Mouse (Mus musculus): ENCODE measurements around the gene Tdgf1. TPM values are rescaled to one million over a fixed set of nuclear protein-coding genes. Genes with fewer than 3 reads are reported as not detected.

The Tdgf1 gene
- polyA plus RNA-seq, 1 experiment = not detected

GRCm38 (mm10) chr9:110908631-110909016 is 37.3 kb downstream of the Tdgf1 start:
- no peak for TF ChIP-seq TAL1 (IDR thresholded peaks at IDR 0.05; ENCODE audit: low read length)
- no peak for TF ChIP-seq GATA1 (IDR thresholded peaks at IDR 0.05; ENCODE audit: low read length)
- no peaks in the 10 kb centered on the region for H3K4me1 ChIP-seq (ENCODE audit: control insufficient read depth)
- H3K36me3 ChIP-seq (ENCODE audit: control insufficient read depth) = no peaks in the 10 kb centered on the region
- H3K4me3 ChIP-seq (replicated peaks) = no peak overlapping the region
- no peaks in the 10 kb centered on the region for H3K27me3 ChIP-seq (ENCODE audit: control insufficient read depth)
- no peaks in the 10 kb centered on the region for H3K9me3 ChIP-seq (ENCODE audit: control insufficient read depth, low read length)

GRCm38 (mm10) chr9:110907838-110908630 is 37.9 kb downstream of the Tdgf1 start:
- H3K4me1 ChIP-seq (ENCODE audit: control insufficient read depth) = no peaks in the 10 kb centered on the region
- TF ChIP-seq TAL1 (IDR thresholded peaks at IDR 0.05; ENCODE audit: low read length) (no peak), GATA1 (IDR thresholded peaks at IDR 0.05; ENCODE audit: low read length) (no peak)
- H3K9me3 ChIP-seq (ENCODE audit: control insufficient read depth, low read length) = no peaks in the 10 kb centered on the region
- no peaks in the 10 kb centered on the region for H3K36me3 ChIP-seq (ENCODE audit: control insufficient read depth)
- H3K27me3 ChIP-seq (ENCODE audit: control insufficient read depth) = no peaks in the 10 kb centered on the region
- H3K4me3 ChIP-seq (replicated peaks) = no peak overlapping the region

GRCm38 (mm10) chr9:110907201-110907837 is 38.6 kb downstream of the Tdgf1 start:
- H3K4me1 ChIP-seq (ENCODE audit: control insufficient read depth) = no peaks in the 10 kb centered on the region

GRCm38 (mm10) chr9:110902271-110902670 is 43.7 kb downstream of the Tdgf1 start:
- Histone ChIP-seq H3K36me3 (ENCODE audit: control insufficient read depth) (peaks cover 2% of the 10 kb centered on the region; the same call in 1 of the 2 replicates), H3K4me3 (replicated peaks) (no peak overlapping the region), H3K9me3 (ENCODE audit: control insufficient read depth, low read length) (no peaks in the 10 kb centered on the region), H3K27me3 (ENCODE audit: control insufficient read depth) (no peaks in the 10 kb centered on the region), H3K4me1 (ENCODE audit: control insufficient read depth) (no peaks in the 10 kb centered on the region)
- TF ChIP-seq GATA1 (IDR thresholded peaks at IDR 0.05; ENCODE audit: low read length) (no peak), TAL1 (IDR thresholded peaks at IDR 0.05; ENCODE audit: low read length) (no peak)

More at GRCm38 (mm10) chr9:110907201-110907837, 38.6 kb downstream of the Tdgf1 start:
- TF ChIP-seq TAL1 (IDR thresholded peaks at IDR 0.05; ENCODE audit: low read length) (no peak), GATA1 (IDR thresholded peaks at IDR 0.05; ENCODE audit: low read length) (no peak)
- no peaks in the 10 kb centered on the region for H3K36me3 ChIP-seq (ENCODE audit: control insufficient read depth)
- no peaks in the 10 kb centered on the region for H3K9me3 ChIP-seq (ENCODE audit: control insufficient read depth, low read length)
- H3K4me3 ChIP-seq (replicated peaks) = no peak overlapping the region
- no peaks in the 10 kb centered on the region for H3K27me3 ChIP-seq (ENCODE audit: control insufficient read depth)

- Histone ChIP-seq H3K27me3 (ENCODE audit: control insufficient read depth) (no peaks in the 10 kb centered on the region), H3K9me3 (ENCODE audit: control insufficient read depth, low read length) (no peaks in the 10 kb centered on the region), H3K4me1 (ENCODE audit: control insufficient read depth) (no peaks in the 10 kb centered on the region), H3K36me3 (ENCODE audit: control insufficient read depth) (peaks cover 2% of the 10 kb centered on the region; the same call in 1 of the 2 replicates), H3K4me3 (replicated peaks) (no peak overlapping the region)
- TF ChIP-seq TAL1 (IDR thresholded peaks at IDR 0.05; ENCODE audit: low read length) (no peak), GATA1 (IDR thresholded peaks at IDR 0.05; ENCODE audit: low read length) (no peak)
Measured at GRCm38 (mm10) chr9:110901204-110901603, 44.8 kb downstream of the Tdgf1 start.

GRCm38 (mm10) chr9:110899451-110900008 is 46.4 kb downstream of the Tdgf1 start:
- Histone ChIP-seq H3K4me1 (ENCODE audit: control insufficient read depth) (no peaks in the 10 kb centered on the region), H3K27me3 (ENCODE audit: control insufficient read depth) (no peaks in the 10 kb centered on the region), H3K9me3 (ENCODE audit: control insufficient read depth, low read length) (no peaks in the 10 kb centered on the region), H3K4me3 (replicated peaks) (no peak overlapping the region), H3K36me3 (ENCODE audit: control insufficient read depth) (peaks cover 2% of the 10 kb centered on the region; the same call in 1 of the 2 replicates)
- TF ChIP-seq GATA1 (IDR thresholded peaks at IDR 0.05; ENCODE audit: low read length) (no peak), TAL1 (IDR thresholded peaks at IDR 0.05; ENCODE audit: low read length) (no peak)

- H3K4me3 ChIP-seq (replicated peaks) = no peak overlapping the region
- peaks cover 4% of the 10 kb centered on the region; the same call in 1 of the 2 replicates for H3K36me3 ChIP-seq (ENCODE audit: control insufficient read depth)
- no peaks in the 10 kb centered on the region for H3K4me1 ChIP-seq (ENCODE audit: control insufficient read depth)
- TF ChIP-seq TAL1 (IDR thresholded peaks at IDR 0.05; ENCODE audit: low read length) (no peak), GATA1 (IDR thresholded peaks at IDR 0.05; ENCODE audit: low read length) (no peak)
- H3K9me3 ChIP-seq (ENCODE audit: control insufficient read depth, low read length) = no peaks in the 10 kb centered on the region
- H3K27me3 ChIP-seq (ENCODE audit: control insufficient read depth) = no peaks in the 10 kb centered on the region
Measured at GRCm38 (mm10) chr9:110896595-110896994, 49.4 kb downstream of the Tdgf1 start.

- Histone ChIP-seq H3K36me3 (ENCODE audit: control insufficient read depth) (peaks cover 4% of the 10 kb centered on the region; the same call in 1 of the 2 replicates), H3K4me3 (replicated peaks) (no peak overlapping the region), H3K4me1 (ENCODE audit: control insufficient read depth) (no peaks in the 10 kb centered on the region), H3K9me3 (ENCODE audit: control insufficient read depth, low read length) (no peaks in the 10 kb centered on the region), H3K27me3 (ENCODE audit: control insufficient read depth) (no peaks in the 10 kb centered on the region)
- TF ChIP-seq TAL1 (IDR thresholded peaks at IDR 0.05; ENCODE audit: low read length) (no peak), GATA1 (IDR thresholded peaks at IDR 0.05; ENCODE audit: low read length) (no peak)
Measured at GRCm38 (mm10) chr9:110895994-110896393, 50.0 kb downstream of the Tdgf1 start.

- Histone ChIP-seq H3K27me3 (ENCODE audit: control insufficient read depth) (no peaks in the 10 kb centered on the region), H3K36me3 (ENCODE audit: control insufficient read depth) (peaks cover 4% of the 10 kb centered on the region; the same call in 1 of the 2 replicates), H3K4me1 (ENCODE audit: control insufficient read depth) (no peaks in the 10 kb centered on the region; the same call in 1 of the 2 replicates), H3K4me3 (replicated peaks) (no peak overlapping the region), H3K9me3 (ENCODE audit: control insufficient read depth, low read length) (no peaks in the 10 kb centered on the region)
- TF ChIP-seq TAL1 (IDR thresholded peaks at IDR 0.05; ENCODE audit: low read length) (no peak), GATA1 (IDR thresholded peaks at IDR 0.05; ENCODE audit: low read length) (no peak)
Measured at GRCm38 (mm10) chr9:110895507-110895906, 50.5 kb downstream of the Tdgf1 start.
